Mouse (Mus musculus) forebrain, embryonic 16.5 days (tissue): ENCODE results near the gene Osgepl1. TPM values are rescaled to one million over a fixed set of nuclear protein-coding genes. Genes with fewer than 3 reads are reported as not detected.
"Not testable (repeated sequence)": the region's sequence is repeated elsewhere in the genome, so short reads cannot be mapped to it uniquely, and the experiment has no call there.

ENCODE experiments used
- ATAC-seq: fragments of 200-750 bp; cut with Nextera tagmentation; 2 replicates; pipeline ENCODE4 v1.8.0; 2017; ENCODE audit warnings: mild to moderate bottlenecking, moderate library complexity
- H3K27ac ChIP-seq: fragments of 300-500 bp; sonication (generic); 2 replicates; pipeline ENCODE4 v1.5.1; 2014; ENCODE audit warnings: low read length, control low read depth
- H3K27me3 ChIP-seq: fragments of 300-500 bp; sonication (generic); replicated peaks from 2 replicates; pipeline ENCODE4 v1.6.1; 2014; ENCODE audit warnings: low read length; ENCODE audit not compliant: control insufficient read depth, insufficient read depth
- H3K36me3 ChIP-seq: fragments of 300-500 bp; sonication (generic); 2 replicates; pipeline ENCODE4 v1.6.1; 2014; ENCODE audit not compliant: control insufficient read depth, insufficient read depth
- H3K4me1 ChIP-seq: fragments of 300-500 bp; sonication (generic); replicated peaks from 2 replicates; pipeline ENCODE4 v1.6.1; 2014; ENCODE audit warnings: low read length; ENCODE audit not compliant: control insufficient read depth, insufficient read depth
- H3K4me2 ChIP-seq: fragments of 300-500 bp; sonication (generic); 2 replicates; pipeline ENCODE4 v1.6.1; 2014; ENCODE audit warnings: mild to moderate bottlenecking, low read length, control low read depth
- H3K4me3 ChIP-seq: fragments of 300-500 bp; sonication (generic); replicated peaks from 2 replicates; pipeline ENCODE4 v1.5.1; 2014; ENCODE audit warnings: mild to moderate bottlenecking, low read length, control low read depth
- H3K9ac ChIP-seq: fragments of 300-500 bp; sonication (generic); replicated peaks from 2 replicates; pipeline ENCODE4 v1.6.1; 2014; ENCODE audit warnings: low read depth, low read length, control low read depth
- H3K9me3 ChIP-seq: fragments of 300-500 bp; sonication (generic); 2 replicates; pipeline ENCODE4 v1.6.1; 2016; ENCODE audit warnings: low read length; ENCODE audit not compliant: control insufficient read depth
- WGBS: fragments of 180-500 bp; shearing (Covaris S2); extraction: QIAGEN DNeasy Blood & Tissue Kit; methylation state at CpG from one replicate; pipeline ENCODE4 v1.1.7; 2014; 5-methylcytosine and 5-hydroxymethylcytosine counted together
- polyA plus RNA-seq: library from polyadenylated mRNA; unstranded; fragments of >200 nt; fragmentation: Nextera tagmentation; extraction: Ambion mirVana; gene quantifications from 2 replicates; pipeline ENCODE4 v1.2.1, GENCODE M21; 2015

Gene Osgepl1
- 20.9 and 24.6 TPM in 2 replicates for polyA plus RNA-seq

GRCm38 (mm10) chr1:53312989-53313967, at the start of gene Osgepl1:
Gene Osgepl1, plus strand, starts transcription at chr1:53313624.
- Histone ChIP-seq H3K4me2 (peak within 1 kb of the TSS; percentile 63), H3K27me3 (no peaks in the 10 kb centered on the region), H3K9ac (peak within 1 kb of the TSS; percentile 67), H3K9me3 (no peaks in the 10 kb centered on the region), H3K27ac (peak within 1 kb of the TSS; percentile 86), H3K4me1 (peaks cover 6% of the 10 kb centered on the region), H3K4me3 (peak within 1 kb of the TSS; percentile 62), H3K36me3 (no peaks in the 10 kb centered on the region)
- 2% methylated on average over 27 of the region's 27 CpGs for WGBS
- ATAC-seq: peak; percentile 99

GRCm38 (mm10) chr1:53264958-53265612, 48.3 kb upstream of the Osgepl1 start:
- H3K27ac ChIP-seq, H3K4me3 ChIP-seq, ATAC-seq, H3K9me3 ChIP-seq, H3K4me1 ChIP-seq, H3K27me3 ChIP-seq, H3K4me2 ChIP-seq, H3K9ac ChIP-seq, H3K36me3 ChIP-seq: not testable (repeated sequence)

GRCm38 (mm10) chr1:53269901-53270300, 43.5 kb upstream of the Osgepl1 start:
- no peak overlapping the region for H3K27ac ChIP-seq
- 90% methylated on average over 3 of the region's 3 CpGs for WGBS
- H3K4me1 ChIP-seq: no peaks in the 10 kb centered on the region
- H3K4me2 ChIP-seq: no peak overlapping the region
- no peaks in the 10 kb centered on the region for H3K36me3 ChIP-seq
- H3K4me3 ChIP-seq: no peak overlapping the region
- no peaks in the 10 kb centered on the region for H3K27me3 ChIP-seq
- no peaks in the 10 kb centered on the region for H3K9me3 ChIP-seq
- no peak for ATAC-seq
- no peak overlapping the region for H3K9ac ChIP-seq

GRCm38 (mm10) chr1:53272646-53273045, 40.8 kb upstream of the Osgepl1 start:
- Histone ChIP-seq H3K4me1 (no peaks in the 10 kb centered on the region), H3K36me3 (no peaks in the 10 kb centered on the region), H3K4me2 (no peak overlapping the region), H3K9ac (no peak overlapping the region), H3K27me3 (no peaks in the 10 kb centered on the region), H3K27ac (no peak overlapping the region), H3K9me3 (no peaks in the 10 kb centered on the region), H3K4me3 (no peak overlapping the region)
- no peak for ATAC-seq

- H3K4me1 ChIP-seq: 0 out of 2 replicates have a peak, but pooled peaks cover 2% of the 10 kb centered on the region
- H3K4me2 ChIP-seq: no peak overlapping the region
- no peaks in the 10 kb centered on the region for H3K36me3 ChIP-seq
- H3K27me3 ChIP-seq: no peaks in the 10 kb centered on the region
- no peak for ATAC-seq
- H3K27ac ChIP-seq: no peak overlapping the region
- WGBS: 94% methylated on average over 3 of the region's 3 CpGs
- no peaks in the 10 kb centered on the region for H3K9me3 ChIP-seq
- H3K4me3 ChIP-seq: no peak overlapping the region
- H3K9ac ChIP-seq: no peak overlapping the region
Observed at GRCm38 (mm10) chr1:53291197-53291596, 22.2 kb upstream of the Osgepl1 start.

- H3K9ac ChIP-seq: peak within 1 kb of the TSS; percentile 60
- ATAC-seq: peak; percentile 100
- H3K4me2 ChIP-seq: peak within 1 kb of the TSS; percentile 69
- peaks cover 12% of the 10 kb centered on the region for H3K4me1 ChIP-seq
- H3K27me3 ChIP-seq: no peaks in the 10 kb centered on the region
- no peaks in the 10 kb centered on the region for H3K36me3 ChIP-seq
- under 1% methylated on average over 66 of the region's 66 CpGs for whole genome bisulfite sequencing
- no peaks in the 10 kb centered on the region for H3K9me3 ChIP-seq
- H3K4me3 ChIP-seq: peak within 1 kb of the TSS; percentile 64
- H3K27ac ChIP-seq: peak within 1 kb of the TSS; percentile 51
Observed at GRCm38 (mm10) chr1:53296581-53297383, 16.6 kb upstream of the Osgepl1 start, which contains the start of the genes Pms1, Ormdl1 and Gm28778. Gene Pms1, minus strand, starts transcription at chr1:53297018. Gene Ormdl1, plus strand, starts transcription at chr1:53297095. Gene Gm28778, plus strand, starts transcription at chr1:53297111.

DNA sequence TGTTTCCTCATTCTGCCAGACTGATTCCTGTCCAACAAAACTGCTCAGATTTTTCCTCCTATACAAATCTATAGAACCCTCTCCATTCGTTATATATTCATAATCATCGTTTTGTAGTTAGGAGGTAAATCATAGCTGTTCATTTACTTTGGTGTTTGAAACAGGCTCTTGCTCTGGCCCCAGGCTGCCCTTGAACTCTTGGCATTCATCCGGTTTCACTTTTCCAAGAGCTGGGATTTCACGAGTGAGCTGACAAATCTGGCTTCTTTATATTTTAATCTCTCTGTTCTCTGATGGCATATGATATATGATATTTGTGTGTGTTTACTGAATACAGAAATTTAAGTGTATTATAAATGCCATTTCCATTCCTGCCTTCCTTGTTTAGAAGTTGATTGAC, 12.9 kb upstream of the Osgepl1 start:
- H3K9ac ChIP-seq: no peak overlapping the region
- H3K27ac ChIP-seq: no peak overlapping the region
- H3K4me1 ChIP-seq: peaks cover 12% of the 10 kb centered on the region
- no peaks in the 10 kb centered on the region for H3K27me3 ChIP-seq
- no peak overlapping the region for H3K4me2 ChIP-seq
- H3K4me3 ChIP-seq: no peak overlapping the region
- WGBS: 86% methylated on average over 4 of the region's 4 CpGs
- H3K36me3 ChIP-seq: no peaks in the 10 kb centered on the region
- ATAC-seq: no peak
- H3K9me3 ChIP-seq: no peaks in the 10 kb centered on the region

GRCm38 (mm10) chr1:53321662-53322344, 8.4 kb downstream of the Osgepl1 start:
- Histone ChIP-seq H3K4me1 (no peaks in the 10 kb centered on the region), H3K27me3 (no peaks in the 10 kb centered on the region), H3K27ac (no peak overlapping the region), H3K4me3 (no peak overlapping the region), H3K9ac (no peak overlapping the region), H3K4me2 (no peak overlapping the region), H3K36me3 (peaks cover 12% of the 10 kb centered on the region), H3K9me3 (no peaks in the 10 kb centered on the region)
- WGBS: 97% methylated on average over 4 of the region's 4 CpGs
- ATAC-seq: no peak
